ENCODE assay signal across 8 mouse cellular contexts in genomic region chr4:146263038-146263685, GRCm38 (mm10).
DNase-seq lines count a peak whose midpoint lies in the region; ATAC-seq and TF ChIP-seq lines count a peak whose summit lies in the region.
"Not testable (repeated sequence)": the region's sequence is repeated elsewhere in the genome, so short reads cannot be mapped to it uniquely, and the experiment has no call there.

No protein-coding gene starts in this region.

- DNase-seq in NIH3T3 (ENCODE audit: low read depth), result peak; percentile 2
- DNase-seq in embryonic facial prominence, embryonic 11.5 days (ENCODE audit: low spot score), result peak; percentile 0
- peak; percentile 4 for DNase-seq in gastrocnemius, postnatal 25 days
- DNase-seq in kidney, postnatal 0 days (ENCODE audit: low spot score); liver, embryonic 14.5 days (ENCODE audit: low read depth in 3 of 3, low spot score in 3 of 3): not testable (repeated sequence)
- DNase-seq in stomach, postnatal 0 days (ENCODE audit: low spot score), result peak; percentile 13

- H3K27me3 ChIP-seq in embryonic facial prominence, embryonic 11.5 days (ENCODE audit: control insufficient read depth, insufficient read depth, low read length); kidney, postnatal 0 days (ENCODE audit: insufficient read depth, low read length); liver, embryonic 14.5 days (ENCODE audit: control insufficient read depth, insufficient read depth, low read length); midbrain, embryonic 16.5 days (ENCODE audit: control insufficient read depth, insufficient read depth, low read depth, low read length); stomach, postnatal 0 days (ENCODE audit: control insufficient read depth, insufficient read depth, low read length): not testable (repeated sequence)

- H3K36me3 ChIP-seq in embryonic facial prominence, embryonic 11.5 days (replicated peaks; ENCODE audit: control insufficient read depth, insufficient read depth, low read depth, low read length); kidney, postnatal 0 days (ENCODE audit: insufficient read depth, low read length); liver, embryonic 14.5 days (replicated peaks; ENCODE audit: control insufficient read depth, insufficient read depth, low read depth); midbrain, embryonic 16.5 days (ENCODE audit: control insufficient read depth, insufficient read depth, low read length); stomach, postnatal 0 days (ENCODE audit: control insufficient read depth, insufficient read depth, low read length): not testable (repeated sequence)

- H3K9ac ChIP-seq in embryonic facial prominence, embryonic 11.5 days (replicated peaks; ENCODE audit: low read length), result peak overlapping the region; percentile 47; the same call in 1 of the 2 replicates
- H3K9ac ChIP-seq in kidney, postnatal 0 days (ENCODE audit: low read depth, low read length), result peak overlapping the region; percentile 59
- not testable (repeated sequence) for H3K9ac ChIP-seq in liver, embryonic 14.5 days (replicated peaks); stomach, postnatal 0 days (ENCODE audit: low read length)
- peak overlapping the region; percentile 62 for H3K9ac ChIP-seq in midbrain, embryonic 16.5 days (ENCODE audit: low read depth, low read length)

- not testable (repeated sequence) for H3K9me3 ChIP-seq in embryonic facial prominence, embryonic 11.5 days (replicated peaks; ENCODE audit: control insufficient read depth, low read length); kidney, postnatal 0 days (replicated peaks; ENCODE audit: low read length); liver, embryonic 14.5 days (ENCODE audit: control insufficient read depth, low read length); midbrain, embryonic 16.5 days (replicated peaks; ENCODE audit: control insufficient read depth, low read length, poor library complexity, severe bottlenecking); stomach, postnatal 0 days (ENCODE audit: control insufficient read depth, low read length)

- WGBS in embryonic facial prominence, embryonic 11.5 days, result 5% methylated on average over 24 of the region's 51 CpGs
- WGBS in kidney, postnatal 0 days, result 3% methylated on average over 33 of the region's 51 CpGs
- WGBS in liver, embryonic 14.5 days (ENCODE audit: insufficient replicate concordance), result 7% methylated on average over 36 of the region's 51 CpGs
- 3% methylated on average over 28 of the region's 51 CpGs for WGBS in midbrain, embryonic 16.5 days
- 12% methylated on average over 22 of the region's 51 CpGs for WGBS in stomach, postnatal 0 days

- H3K4me3 ChIP-seq in embryonic facial prominence, embryonic 11.5 days (ENCODE audit: low read depth, low read length), result peak overlapping the region; percentile 30; the same call in 1 of the 2 replicates
- H3K4me3 ChIP-seq in kidney, postnatal 0 days (replicated peaks; ENCODE audit: low read depth, low read length), result peak overlapping the region; percentile 34
- 0 out of 4 replicates have a peak overlapping the region, but pooled peaks of 1 of the 2 experiments have one; percentile 32 for H3K4me3 ChIP-seq in liver, embryonic 14.5 days (ENCODE audit: insufficient read depth in 1 of 2, low read depth in 2 of 2, low read length in 2 of 2)
- peak overlapping the region; percentile 36 for H3K4me3 ChIP-seq in midbrain, embryonic 16.5 days (ENCODE audit: low read depth, low read length)
- H3K4me3 ChIP-seq in stomach, postnatal 0 days (ENCODE audit: low read depth, low read length), result peak overlapping the region; percentile 18; the same call in 1 of the 2 replicates

- not testable (repeated sequence) for TF ChIP-seq EP300 in liver, embryonic 14.5 days (IDR thresholded peaks at IDR 0.05; ENCODE audit: low read depth); stomach, postnatal 0 days (optimal IDR thresholded peaks at IDR 0.05)

- H3K4me1 ChIP-seq in embryonic facial prominence, embryonic 11.5 days (ENCODE audit: control insufficient read depth, insufficient read depth, low read length); kidney, postnatal 0 days (replicated peaks; ENCODE audit: insufficient read depth, low read length); liver, embryonic 14.5 days (replicated peaks; ENCODE audit: control insufficient read depth in 2 of 2, insufficient read depth in 2 of 2, low read length in 1 of 2); midbrain, embryonic 16.5 days (ENCODE audit: control insufficient read depth, insufficient read depth, low read length); stomach, postnatal 0 days (replicated peaks; ENCODE audit: control insufficient read depth, insufficient read depth): not testable (repeated sequence)

- H3K4me2 ChIP-seq in embryonic facial prominence, embryonic 11.5 days (ENCODE audit: low read depth, low read length), result peak overlapping the region; percentile 32; the same call in 1 of the 2 replicates
- peak overlapping the region; percentile 45 for H3K4me2 ChIP-seq in kidney, postnatal 0 days (ENCODE audit: low read length)
- H3K4me2 ChIP-seq in liver, embryonic 14.5 days (ENCODE audit: low read depth), result peak overlapping the region; percentile 22; the same call in 1 of the 2 replicates
- peak overlapping the region; percentile 49 for H3K4me2 ChIP-seq in midbrain, embryonic 16.5 days (ENCODE audit: low read length)
- H3K4me2 ChIP-seq in stomach, postnatal 0 days (replicated peaks; ENCODE audit: low read depth), result peak overlapping the region; percentile 44; the same call in 1 of the 2 replicates

- peak; percentile 95 for ATAC-seq in embryonic facial prominence, embryonic 11.5 days (replicated peaks; ENCODE audit: insufficient number of reproducible peaks, low FRiP score, low TSS enrichment, low read depth)
- peak; percentile 68 to 91 for ATAC-seq in hematopoietic stem cell, adult 5-6 weeks (replicated peaks in 1 of 2; ENCODE audit: insufficient read depth in 1 of 2, low FRiP score in 2 of 2, low TSS enrichment in 1 of 2, low read depth in 1 of 2, poor library complexity in 2 of 2, severe bottlenecking in 2 of 2)
- peak; percentile 96 for ATAC-seq in kidney, postnatal 0 days (replicated peaks; ENCODE audit: low FRiP score, low read depth)
- peak; percentile 86 for ATAC-seq in liver, embryonic 14.5 days (ENCODE audit: insufficient read depth)
- ATAC-seq in midbrain, embryonic 16.5 days, result peak; percentile 92
- peak; percentile 68; the same call in 1 of the 2 replicates for ATAC-seq in stomach, postnatal 0 days (ENCODE audit: low FRiP score, low TSS enrichment)

- not testable (repeated sequence) for H3K27ac ChIP-seq in embryonic facial prominence, embryonic 11.5 days (replicated peaks; ENCODE audit: low read depth, low read length); kidney, postnatal 0 days; liver, embryonic 14.5 days; midbrain, embryonic 16.5 days (ENCODE audit: low read length); stomach, postnatal 0 days (replicated peaks)

- TF ChIP-seq CTCF in kidney, postnatal 0 days (IDR thresholded peaks at IDR 0.05; ENCODE audit: low read depth); liver, embryonic 14.5 days (IDR thresholded peaks at IDR 0.05; ENCODE audit: low read depth); stomach, postnatal 0 days (IDR thresholded peaks at IDR 0.05; ENCODE audit: low read depth): not testable (repeated sequence)
